Mouse (Mus musculus): ENCODE measurements around the gene Cep112. TPM values are rescaled to one million over a fixed set of nuclear protein-coding genes. Genes with fewer than 3 reads are reported as not detected.
A peak's percentile ranks its signal among the peaks of the same experiment; 100 is the strongest.

Gene Cep112
- polyA plus RNA-seq, 1 experiment from 2014 or later = 13.3 TPM

DNA sequence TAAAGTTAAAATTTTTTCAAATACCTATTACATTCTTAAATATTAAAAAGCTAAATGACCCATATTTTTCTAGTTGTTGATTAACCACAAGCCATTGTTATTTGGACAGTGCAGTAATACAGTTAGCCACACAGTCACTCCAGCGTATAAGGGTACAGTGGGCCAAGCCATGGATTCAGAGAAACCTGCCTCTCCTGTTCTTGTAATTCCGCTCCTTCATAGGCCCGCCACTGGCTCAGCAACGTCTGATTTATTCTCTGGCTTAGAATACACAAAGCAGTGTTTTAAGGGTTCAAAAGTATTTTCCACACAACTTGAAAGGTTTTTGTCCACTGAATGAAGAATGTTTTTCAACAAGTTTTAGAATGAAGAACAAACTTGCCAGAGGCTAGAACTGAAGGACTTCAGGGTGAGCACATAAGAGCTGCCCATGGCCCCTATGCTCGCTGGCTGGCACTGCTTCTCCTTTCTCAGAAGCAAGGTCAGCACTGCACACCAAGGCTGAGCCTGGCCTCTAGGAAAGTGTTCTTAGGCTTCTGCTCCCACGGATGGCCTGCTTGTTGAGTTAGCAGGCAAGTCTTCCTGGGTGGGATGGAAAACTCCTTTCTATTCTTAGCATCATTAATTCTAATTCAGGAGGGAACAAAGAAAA is 349.2 kb downstream of the Cep112 start:
- Histone ChIP-seq H3K36me3 (no peaks in the 10 kb centered on the region), H3K4me2 (no peak overlapping the region), H3K9me3 (no peaks in the 10 kb centered on the region), H3K4me1 (replicated peaks) (no peaks in the 10 kb centered on the region; the same call in 1 of the 2 replicates), H3K27ac (replicated peaks) (0 out of 2 replicates have a peak overlapping the region, but pooled peaks have one; percentile 8), H3K9ac (no peak overlapping the region), H3K4me3 (no peak overlapping the region), H3K27me3 (no peaks in the 10 kb centered on the region)
- 71% methylated on average over 6 of the region's 6 CpGs for WGBS
- ATAC-seq (ENCODE audit: low FRiP score, low read depth) = no peak

GRCm38 (mm10) chr11:108777158-108777557 is 352.2 kb downstream of the Cep112 start:
- Histone ChIP-seq H3K9me3 (no peaks in the 10 kb centered on the region), H3K4me2 (no peak overlapping the region), H3K36me3 (no peaks in the 10 kb centered on the region), H3K4me1 (replicated peaks) (peaks cover 10% of the 10 kb centered on the region), H3K27ac (replicated peaks) (no peak overlapping the region), H3K27me3 (no peaks in the 10 kb centered on the region), H3K4me3 (no peak overlapping the region), H3K9ac (no peak overlapping the region)
- 46% methylated on average over 3 of the region's 3 CpGs for WGBS
- ATAC-seq (ENCODE audit: low FRiP score, low read depth) = no peak

- H3K27ac ChIP-seq (replicated peaks) = no peak overlapping the region
- H3K4me2 ChIP-seq = no peak overlapping the region
- H3K9ac ChIP-seq = no peak overlapping the region
- 59% methylated on average over 15 of the region's 15 CpGs for WGBS
- H3K4me1 ChIP-seq (replicated peaks) = peaks cover 10% of the 10 kb centered on the region; the same call in 1 of the 2 replicates
- H3K36me3 ChIP-seq = no peaks in the 10 kb centered on the region
- no peak for ATAC-seq (ENCODE audit: low FRiP score, low read depth)
- no peaks in the 10 kb centered on the region for H3K27me3 ChIP-seq
- no peak overlapping the region for H3K4me3 ChIP-seq
- no peaks in the 10 kb centered on the region for H3K9me3 ChIP-seq
Observed at GRCm38 (mm10) chr11:108780271-108781250, 355.6 kb downstream of the Cep112 start.

GRCm38 (mm10) chr11:108798398-108798797 is 373.4 kb downstream of the Cep112 start:
- 92% methylated on average over 5 of the region's 5 CpGs for WGBS

DNA sequence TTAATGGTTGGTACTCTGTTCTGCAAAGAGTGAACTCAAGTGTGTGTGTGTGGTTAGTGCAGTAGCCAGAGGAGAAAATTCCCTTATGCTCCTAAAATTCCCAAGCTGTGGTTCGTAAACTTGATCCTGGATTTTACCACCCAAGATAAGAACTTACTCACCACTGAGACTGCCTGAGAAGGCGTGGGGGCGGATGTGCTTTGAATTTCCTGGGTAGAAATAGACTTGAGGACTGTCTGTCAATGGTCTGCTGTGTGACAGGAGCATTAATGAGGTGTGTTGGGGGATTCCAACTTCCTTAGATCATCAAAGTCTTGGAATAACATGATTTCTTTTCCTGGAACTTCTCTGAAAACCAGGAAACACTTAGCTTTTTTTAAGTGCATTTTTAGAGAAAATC is 374.7 kb downstream of the Cep112 start:
- Histone ChIP-seq H3K9ac (no peak overlapping the region), H3K27ac (replicated peaks) (no peak overlapping the region), H3K4me1 (replicated peaks) (no peaks in the 10 kb centered on the region), H3K36me3 (no peaks in the 10 kb centered on the region), H3K9me3 (no peaks in the 10 kb centered on the region), H3K4me2 (no peak overlapping the region), H3K4me3 (no peak overlapping the region), H3K27me3 (no peaks in the 10 kb centered on the region)
- ATAC-seq (ENCODE audit: low FRiP score, low read depth) = no peak
- WGBS = 81% methylated on average over 3 of the region's 3 CpGs

More at GRCm38 (mm10) chr11:108798398-108798797, 373.4 kb downstream of the Cep112 start:
- H3K4me2 ChIP-seq = no peak overlapping the region
- H3K27me3 ChIP-seq = no peaks in the 10 kb centered on the region
- ATAC-seq (ENCODE audit: low FRiP score, low read depth) = no peak
- H3K4me1 ChIP-seq (replicated peaks) = no peaks in the 10 kb centered on the region
- no peak overlapping the region for H3K27ac ChIP-seq (replicated peaks)
- no peaks in the 10 kb centered on the region for H3K9me3 ChIP-seq
- H3K9ac ChIP-seq = no peak overlapping the region
- H3K36me3 ChIP-seq = no peaks in the 10 kb centered on the region
- H3K4me3 ChIP-seq = no peak overlapping the region

GRCm38 (mm10) chr11:108804030-108804429 is 379.0 kb downstream of the Cep112 start:
- ATAC-seq (ENCODE audit: low FRiP score, low read depth) = no peak
- Histone ChIP-seq H3K4me3 (no peak overlapping the region), H3K9me3 (no peaks in the 10 kb centered on the region), H3K27ac (replicated peaks) (no peak overlapping the region), H3K4me1 (replicated peaks) (no peaks in the 10 kb centered on the region), H3K9ac (no peak overlapping the region), H3K27me3 (no peaks in the 10 kb centered on the region), H3K4me2 (no peak overlapping the region), H3K36me3 (no peaks in the 10 kb centered on the region)
- 55% methylated on average over 3 of the region's 3 CpGs for WGBS

GRCm38 (mm10) chr11:108805947-108806346 is 381.0 kb downstream of the Cep112 start:
- no peak for ATAC-seq (ENCODE audit: low FRiP score, low read depth)
- Histone ChIP-seq H3K4me1 (replicated peaks) (no peaks in the 10 kb centered on the region), H3K9ac (no peak overlapping the region), H3K4me3 (no peak overlapping the region), H3K4me2 (no peak overlapping the region), H3K9me3 (no peaks in the 10 kb centered on the region), H3K27ac (replicated peaks) (no peak overlapping the region), H3K27me3 (no peaks in the 10 kb centered on the region), H3K36me3 (no peaks in the 10 kb centered on the region)
- WGBS = 82% methylated on average over 3 of the region's 3 CpGs

DNA sequence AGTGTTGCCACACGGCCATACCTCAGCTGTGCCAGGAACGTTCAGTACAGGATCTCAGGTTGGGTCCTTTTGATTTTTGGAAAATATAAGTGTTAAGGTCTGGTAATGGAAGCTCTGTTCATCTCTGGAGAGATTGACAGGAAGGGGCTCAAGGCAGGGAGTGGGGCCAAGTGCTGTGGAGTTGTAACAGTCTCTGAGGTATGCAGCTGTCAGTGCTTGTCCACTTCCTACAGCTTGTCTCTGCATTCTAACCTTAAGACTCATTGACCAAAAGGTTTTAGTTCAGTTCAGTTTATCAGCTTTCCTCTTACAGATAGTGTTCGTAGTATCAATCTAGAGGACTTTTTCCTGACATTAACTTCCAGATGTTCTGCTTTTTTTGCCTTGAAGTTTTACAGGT is 384.6 kb downstream of the Cep112 start:
- Histone ChIP-seq H3K4me3 (no peak overlapping the region), H3K9ac (no peak overlapping the region), H3K27ac (replicated peaks) (no peak overlapping the region), H3K4me1 (replicated peaks) (no peaks in the 10 kb centered on the region), H3K27me3 (no peaks in the 10 kb centered on the region), H3K9me3 (no peaks in the 10 kb centered on the region), H3K36me3 (no peaks in the 10 kb centered on the region), H3K4me2 (no peak overlapping the region)
- no peak for ATAC-seq (ENCODE audit: low FRiP score, low read depth)
- WGBS = 91% methylated on average over 3 of the region's 3 CpGs

GRCm38 (mm10) chr11:108821771-108822170 is 396.8 kb downstream of the Cep112 start:
- 41% methylated on average over 4 of the region's 4 CpGs for WGBS
- Histone ChIP-seq H3K9ac (no peak overlapping the region), H3K4me1 (replicated peaks) (0 out of 2 replicates have a peak, but pooled peaks cover 4% of the 10 kb centered on the region), H3K4me2 (no peak overlapping the region), H3K27ac (replicated peaks) (no peak overlapping the region), H3K4me3 (no peak overlapping the region), H3K27me3 (no peaks in the 10 kb centered on the region), H3K36me3 (no peaks in the 10 kb centered on the region), H3K9me3 (no peaks in the 10 kb centered on the region; the same call in 1 of the 2 replicates)
- no peak for ATAC-seq (ENCODE audit: low FRiP score, low read depth)

DNA sequence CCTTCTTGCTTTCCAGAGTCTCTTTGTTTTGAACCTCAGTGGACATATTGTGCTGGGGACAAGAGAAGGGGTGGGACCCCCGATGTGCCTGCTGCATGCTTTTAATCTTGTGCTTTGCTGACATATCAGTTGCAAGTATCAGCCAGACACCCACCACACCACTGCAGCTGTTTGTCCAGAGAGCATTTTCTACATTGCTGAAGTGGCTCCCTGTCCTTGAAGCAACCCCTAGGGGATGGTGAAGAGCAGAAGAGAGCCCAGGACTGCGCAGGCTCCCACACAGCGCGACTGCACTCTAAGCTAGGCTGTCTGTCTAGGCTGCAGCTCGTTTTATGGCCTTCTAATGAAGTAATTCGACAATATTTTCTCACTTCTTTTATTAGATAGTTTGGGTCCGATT is 397.3 kb downstream of the Cep112 start:
- Histone ChIP-seq H3K4me2 (no peak overlapping the region), H3K36me3 (no peaks in the 10 kb centered on the region), H3K4me1 (replicated peaks) (0 out of 2 replicates have a peak, but pooled peaks cover 4% of the 10 kb centered on the region), H3K9me3 (no peaks in the 10 kb centered on the region; the same call in 1 of the 2 replicates), H3K27ac (replicated peaks) (no peak overlapping the region), H3K27me3 (no peaks in the 10 kb centered on the region), H3K9ac (no peak overlapping the region), H3K4me3 (no peak overlapping the region)
- no peak for ATAC-seq (ENCODE audit: low FRiP score, low read depth)
- WGBS = 59% methylated on average over 7 of the region's 7 CpGs

- Histone ChIP-seq H3K4me1 (replicated peaks) (0 out of 2 replicates have a peak, but pooled peaks cover under 1% of the 10 kb centered on the region), H3K9ac (no peak overlapping the region), H3K4me3 (no peak overlapping the region), H3K36me3 (no peaks in the 10 kb centered on the region), H3K9me3 (no peaks in the 10 kb centered on the region; the same call in 1 of the 2 replicates), H3K27me3 (no peaks in the 10 kb centered on the region), H3K27ac (replicated peaks) (no peak overlapping the region), H3K4me2 (no peak overlapping the region)
- ATAC-seq (ENCODE audit: low FRiP score, low read depth) = no peak
Observed at GRCm38 (mm10) chr11:108827321-108827720, 402.3 kb downstream of the Cep112 start.

GRCm38 (mm10) chr11:108828374-108829025 is 403.5 kb downstream of the Cep112 start:
- H3K27me3 ChIP-seq = no peaks in the 10 kb centered on the region
- no peak for ATAC-seq (ENCODE audit: low FRiP score, low read depth)
- H3K27ac ChIP-seq (replicated peaks) = no peak overlapping the region
- WGBS = 87% methylated on average over 4 of the region's 4 CpGs
- H3K4me2 ChIP-seq = no peak overlapping the region
- no peaks in the 10 kb centered on the region for H3K4me1 ChIP-seq (replicated peaks)
- H3K36me3 ChIP-seq = no peaks in the 10 kb centered on the region
- no peaks in the 10 kb centered on the region; the same call in 1 of the 2 replicates for H3K9me3 ChIP-seq
- H3K9ac ChIP-seq = no peak overlapping the region
- no peak overlapping the region for H3K4me3 ChIP-seq
